Mouse (Mus musculus): ENCODE measurements around the gene Zfp651. TPM values are rescaled to one million over a fixed set of nuclear protein-coding genes. Genes with fewer than 3 reads are reported as not detected.

The Zfp651 gene
- 44.6 and 48.8 TPM in 2 replicates for total RNA-seq (2014; rRNA removed)
- 16.3 and 17.5 TPM in 2 replicates for polyA plus RNA-seq (2015; fragmentation: Nextera tagmentation; extraction: Ambion mirVana)

- Histone ChIP-seq H3K4me3 (ENCODE audit: low read depth, low read length) (peak within 1 kb of the TSS; percentile 87), H3K4me2 (ENCODE audit: low read depth) (peak within 1 kb of the TSS; percentile 95), H3K4me1 (ENCODE audit: insufficient read depth) (peaks cover 15% of the 10 kb centered on the region), H3K36me3 (ENCODE audit: insufficient read depth) (peaks cover 31% of the 10 kb centered on the region), H3K27me3 (ENCODE audit: insufficient read depth, low read length) (no peaks in the 10 kb centered on the region), H3K27ac (ENCODE audit: low read depth, low read length) (peak within 1 kb of the TSS; percentile 78), H3K9me3 (ENCODE audit: low read length) (no peaks in the 10 kb centered on the region), H3K9ac (peak within 1 kb of the TSS; percentile 97)
- no peak for TF ChIP-seq CTCF (IDR thresholded peaks at IDR 0.05; ENCODE audit: low read depth)
- WGBS: 1% methylated on average over 85 of the region's 97 CpGs
- peak; percentile 86 for DNase-seq
- ATAC-seq: peak; percentile 90
Observed at GRCm38 (mm10) chr9:121759091-121760081, at the start of gene Zfp651. Gene Zfp651 (plus strand): TSS chr9:121759330.

GRCm38 (mm10) chr9:121709898-121710583 lies 49.1 kb upstream of the Zfp651 start, which contains the start of gene Ss18l2:
Gene Ss18l2 (plus strand): TSS chr9:121710329.
- ATAC-seq (peak; percentile 99), DNase-seq (peak; percentile 100)
- Histone ChIP-seq H3K27ac (ENCODE audit: low read depth, low read length) (peak within 1 kb of the TSS; percentile 92), H3K27me3 (ENCODE audit: insufficient read depth, low read length) (no peaks in the 10 kb centered on the region), H3K9ac (peak within 1 kb of the TSS; percentile 93), H3K4me2 (ENCODE audit: low read depth) (peak within 1 kb of the TSS; percentile 67), H3K4me1 (ENCODE audit: insufficient read depth) (peaks cover 19% of the 10 kb centered on the region), H3K4me3 (ENCODE audit: low read depth, low read length) (peak within 1 kb of the TSS; percentile 88), H3K36me3 (ENCODE audit: insufficient read depth) (peaks cover 12% of the 10 kb centered on the region), H3K9me3 (ENCODE audit: low read length) (no peaks in the 10 kb centered on the region)
- 5% methylated on average over 37 of the region's 37 CpGs for WGBS
- no peak for TF ChIP-seq CTCF (IDR thresholded peaks at IDR 0.05; ENCODE audit: low read depth)

GRCm38 (mm10) chr9:121710584-121710975 lies 48.5 kb upstream of the Zfp651 start:
- Histone ChIP-seq H3K4me3 (ENCODE audit: low read depth, low read length) (peak overlapping the region; percentile 88), H3K4me1 (ENCODE audit: insufficient read depth) (peaks cover 13% of the 10 kb centered on the region), H3K9me3 (ENCODE audit: low read length) (no peaks in the 10 kb centered on the region), H3K27ac (ENCODE audit: low read depth, low read length) (peak overlapping the region; percentile 92), H3K4me2 (ENCODE audit: low read depth) (peak overlapping the region; percentile 67), H3K27me3 (ENCODE audit: insufficient read depth, low read length) (no peaks in the 10 kb centered on the region), H3K9ac (peak overlapping the region; percentile 93), H3K36me3 (ENCODE audit: insufficient read depth) (peaks cover 12% of the 10 kb centered on the region)
- ATAC-seq (peak; percentile 13; the same call in 1 of the 2 replicates), DNase-seq (no peak)
- no peak for TF ChIP-seq CTCF (IDR thresholded peaks at IDR 0.05; ENCODE audit: low read depth)
- WGBS: under 1% methylated on average over 18 of the region's 18 CpGs

- Histone ChIP-seq H3K9me3 (ENCODE audit: low read length) (no peaks in the 10 kb centered on the region), H3K9ac (no peak overlapping the region), H3K27me3 (ENCODE audit: insufficient read depth, low read length) (no peaks in the 10 kb centered on the region), H3K4me1 (ENCODE audit: insufficient read depth) (peaks cover 5% of the 10 kb centered on the region; the same call in 1 of the 2 replicates), H3K4me2 (ENCODE audit: low read depth) (no peak overlapping the region), H3K36me3 (ENCODE audit: insufficient read depth) (peaks cover 12% of the 10 kb centered on the region; the same call in 1 of the 2 replicates), H3K4me3 (ENCODE audit: low read depth, low read length) (no peak overlapping the region), H3K27ac (ENCODE audit: low read depth, low read length) (no peak overlapping the region)
- 84% methylated on average over 2 of the region's 2 CpGs for WGBS
- ATAC-seq (no peak), DNase-seq (no peak)
- no peak for TF ChIP-seq CTCF (IDR thresholded peaks at IDR 0.05; ENCODE audit: low read depth)
Observed at GRCm38 (mm10) chr9:121717048-121717447, 42.1 kb upstream of the Zfp651 start.

GRCm38 (mm10) chr9:121718070-121718705 lies 40.9 kb upstream of the Zfp651 start:
- Histone ChIP-seq H3K9me3 (ENCODE audit: low read length) (no peaks in the 10 kb centered on the region), H3K36me3 (ENCODE audit: insufficient read depth) (peaks cover under 1% of the 10 kb centered on the region; the same call in 1 of the 2 replicates), H3K27ac (ENCODE audit: low read depth, low read length) (peak overlapping the region; percentile 91), H3K4me3 (ENCODE audit: low read depth, low read length) (peak overlapping the region; percentile 98), H3K4me1 (ENCODE audit: insufficient read depth) (peaks cover 5% of the 10 kb centered on the region; the same call in 1 of the 2 replicates), H3K4me2 (ENCODE audit: low read depth) (peak overlapping the region; percentile 59), H3K27me3 (ENCODE audit: insufficient read depth, low read length) (no peaks in the 10 kb centered on the region), H3K9ac (peak overlapping the region; percentile 97)
- WGBS: 69% methylated on average over 15 of the region's 15 CpGs
- TF ChIP-seq CTCF (IDR thresholded peaks at IDR 0.05; ENCODE audit: low read depth): no peak
- ATAC-seq (no peak), DNase-seq (no peak)

- WGBS: under 1% methylated on average over 55 of the region's 61 CpGs
- peak within 1 kb of the TSS; percentile 97 for H3K9ac ChIP-seq
- H3K27me3 ChIP-seq (ENCODE audit: insufficient read depth, low read length): no peaks in the 10 kb centered on the region
- peak; percentile 22; the same call in 1 of the 2 replicates for TF ChIP-seq CTCF (IDR thresholded peaks at IDR 0.05; ENCODE audit: low read depth)
- DNase-seq: peak; percentile 99
- peak within 1 kb of the TSS; percentile 91 for H3K27ac ChIP-seq (ENCODE audit: low read depth, low read length)
- H3K4me2 ChIP-seq (ENCODE audit: low read depth): peak within 1 kb of the TSS; percentile 81
- peak; percentile 99 for ATAC-seq
- peak within 1 kb of the TSS; percentile 98 for H3K4me3 ChIP-seq (ENCODE audit: low read depth, low read length)
- H3K4me1 ChIP-seq (ENCODE audit: insufficient read depth): peaks cover 5% of the 10 kb centered on the region; the same call in 1 of the 2 replicates
- no peaks in the 10 kb centered on the region for H3K9me3 ChIP-seq (ENCODE audit: low read length)
- H3K36me3 ChIP-seq (ENCODE audit: insufficient read depth): no peaks in the 10 kb centered on the region
Observed at GRCm38 (mm10) chr9:121718792-121719318, 40.3 kb upstream of the Zfp651 start, which contains the start of gene Nktr. Gene Nktr (plus strand): TSS chr9:121719169.

Data from forebrain, postnatal 0 days (tissue).